Mouse (Mus musculus) urinary bladder, adult 2 months (tissue): ENCODE data around the gene Ltbp2. TPM values are rescaled to one million over a fixed set of nuclear protein-coding genes. Genes with fewer than 3 reads are reported as not detected.
A peak's percentile ranks its signal among the peaks of the same experiment; 100 is the strongest.

Experiments used
- DNase-seq: peaks from one replicate; pipeline ENCODE4 v3.0.0; 2022; ENCODE audit warnings: low spot score
- polyA plus RNA-seq: library from polyadenylated mRNA; depleted of rRNA; stranded (reverse); fragments of >200 nt; gene quantifications from 2 replicates; pipeline ENCODE4 v1.2.3, GENCODE M21; 2012; rRNA removed

Ltbp2 gene
- polyA plus RNA-seq, 1 experiment: 0.99 TPM

GRCm38 (mm10) chr12:84762532-84762931, 113.8 kb downstream of the Ltbp2 start:
- no peak for DNase-seq

- DNase-seq: no peak
Measured at GRCm38 (mm10) chr12:84759063-84759462, 117.3 kb downstream of the Ltbp2 start.

GRCm38 (mm10) chr12:84756016-84756415, 120.3 kb downstream of the Ltbp2 start:
- no peak for DNase-seq

- DNase-seq: peak; percentile 36
Measured at GRCm38 (mm10) chr12:84755008-84755695, 121.2 kb downstream of the Ltbp2 start.

GRCm38 (mm10) chr12:84752131-84752977, 124.0 kb downstream of the Ltbp2 start:
- no peak for DNase-seq

GRCm38 (mm10) chr12:84750661-84751060, 125.7 kb downstream of the Ltbp2 start:
- no peak for DNase-seq

- no peak for DNase-seq
Measured at GRCm38 (mm10) chr12:84748134-84748533, 128.2 kb downstream of the Ltbp2 start.

GRCm38 (mm10) chr12:84745700-84746099, 130.6 kb downstream of the Ltbp2 start:
- DNase-seq: no peak

- DNase-seq: no peak
Measured at GRCm38 (mm10) chr12:84743496-84743895, 132.8 kb downstream of the Ltbp2 start.

- DNase-seq: no peak
Measured at GRCm38 (mm10) chr12:84733366-84733765, 143.0 kb downstream of the Ltbp2 start.

Other genes with a start within 250 kb of the Ltbp2 start
- gene Vrtn, start 235.5 kb downstream of the Ltbp2 start, polyA plus RNA-seq: not detected in 2 replicates
- gene Syndig1l, start 177.7 kb downstream of the Ltbp2 start, polyA plus RNA-seq: 0.01 TPM in 1 of 2 replicates, not detected in the other
- 85.8 and 90.2 TPM in 2 replicates for gene Npc2, start 103.4 kb downstream of the Ltbp2 start, polyA plus RNA-seq
- gene Isca2, start 103.3 kb downstream of the Ltbp2 start, polyA plus RNA-seq: 68.2 and 88.9 TPM in 2 replicates
- gene Fcf1, start 94.4 kb upstream of the Ltbp2 start, polyA plus RNA-seq: 102 and 107 TPM in 2 replicates
- 22.3 and 22.6 TPM in 2 replicates for gene Arel1, start 94.4 kb upstream of the Ltbp2 start, polyA plus RNA-seq
- 26.9 and 31.9 TPM in 2 replicates for gene Ylpm1, start 119.8 kb upstream of the Ltbp2 start, polyA plus RNA-seq
- gene Prox2, start 234.2 kb upstream of the Ltbp2 start, polyA plus RNA-seq: 2.3 and 2.7 TPM in 2 replicates
- gene Dlst, start 234.3 kb upstream of the Ltbp2 start, polyA plus RNA-seq: 128 and 139 TPM in 2 replicates